ENCODE assay signal across 27 mouse cellular contexts in the genomic region with DNA sequence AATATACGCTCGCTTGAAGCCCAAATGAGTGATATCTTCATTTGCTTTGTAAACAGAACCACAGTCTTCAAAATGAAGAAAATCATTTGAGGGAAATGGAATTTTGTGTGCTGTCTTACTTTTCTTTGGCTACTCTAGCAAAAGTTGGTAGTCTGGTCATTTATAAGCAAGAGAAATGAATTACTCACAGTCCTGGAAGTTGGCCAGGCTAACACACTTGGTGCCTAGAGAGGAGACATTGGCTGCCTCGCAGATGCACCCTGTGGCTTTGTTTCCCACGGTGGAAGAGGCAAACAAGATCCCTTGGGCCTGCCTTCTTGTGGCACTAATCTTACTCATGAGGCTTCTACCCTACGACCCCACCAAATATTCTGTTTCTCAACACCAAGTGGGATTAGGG. TPM values are rescaled to one million over a fixed set of nuclear protein-coding genes. Genes with fewer than 3 reads are reported as not detected.
DNase-seq lines count a peak whose midpoint lies in the region; ATAC-seq and TF ChIP-seq lines count a peak whose summit lies in the region.
"Had no signal": no experiment of that assay in that cellular context is flagged by ENCODE, and none has a peak within 500 bp of the region (broad histone marks: within the 10 kb centered on the region; RNA-seq: fewer than 3 reads in every experiment).

No protein-coding gene starts in this region.

- TF ChIP-seq CTCF in thymus, adult 2 months (IDR thresholded peaks at IDR 0.05; ENCODE audit: borderline replicate concordance, control insufficient read depth, extremely low read depth, insufficient read depth, low read length, poor library complexity): no peak

- no peak overlapping the region for H3K9ac ChIP-seq in midbrain, embryonic 11.5 days (ENCODE audit: low read length)
- H3K9ac ChIP-seq in midbrain, embryonic 13.5 days (replicated peaks): no peak overlapping the region
- H3K9ac ChIP-seq: forebrain, embryonic 13.5 days; heart, embryonic 12.5 days; heart, embryonic 15.5 days; hindbrain, embryonic 13.5 days; intestine, embryonic 15.5 days had no signal

- no peaks in the 10 kb centered on the region for H3K27me3 ChIP-seq in midbrain, embryonic 11.5 days (ENCODE audit: control insufficient read depth, insufficient read depth, low read length)
- no peaks in the 10 kb centered on the region for H3K27me3 ChIP-seq in midbrain, embryonic 13.5 days
- no peaks in the 10 kb centered on the region for H3K27me3 ChIP-seq in myocyte (ENCODE audit: control insufficient read depth, insufficient read depth, insufficient read length)
- H3K27me3 ChIP-seq in thymus, adult 2 months (ENCODE audit: control insufficient read depth, insufficient read depth, low read length): no peaks in the 10 kb centered on the region
- H3K27me3 ChIP-seq: forebrain, embryonic 13.5 days; heart, embryonic 12.5 days; heart, embryonic 15.5 days; hindbrain, embryonic 13.5 days; intestine, embryonic 15.5 days had no signal

- WGBS in midbrain, embryonic 11.5 days: 87% methylated on average over 5 of the region's 5 CpGs
- WGBS in midbrain, embryonic 13.5 days: 83% methylated on average over 5 of the region's 5 CpGs
- WGBS in thymus, adult 2 months: 84% methylated on average over 5 of the region's 5 CpGs

- peak; percentile 12 for DNase-seq in midbrain, embryonic 11.5 days (ENCODE audit: low spot score, missing footprints)
- peak; percentile 59 for DNase-seq in Muller cell, postnatal 12 days (ENCODE audit: inconsistent ontology term)
- no peak for DNase-seq in thymus, adult 2 months
- DNase-seq in lung, adult 18-20 months: no peak
- DNase-seq: cerebellum, adult 18-20 months; cerebellum, adult 9-11 months; cerebellum, postnatal 36 days; gastrocnemius, postnatal 25 days; heart, postnatal 10 days; heart, postnatal 36 days; kidney, adult 11 months had no signal

- TF ChIP-seq POLR2A in myocyte (IDR thresholded peaks at IDR 0.05; ENCODE audit: insufficient read length, low read depth): no peak
- TF ChIP-seq POLR2A in thymus, adult 2 months (IDR thresholded peaks at IDR 0.05; ENCODE audit: control insufficient read depth, extremely low read depth, insufficient read depth, low read length, poor library complexity): no peak

- ATAC-seq in midbrain, embryonic 11.5 days (ENCODE audit: low FRiP score): no peak
- no peak for ATAC-seq in midbrain, embryonic 13.5 days
- ATAC-seq: activated CD4-positive, CD25-positive, alpha-beta regulatory T cell, adult 4 months; forebrain, embryonic 13.5 days; forebrain, embryonic 16.5 days; hindbrain, embryonic 16.5 days; intestine, embryonic 15.5 days had no signal

- H3ac ChIP-seq in myocyte (ENCODE audit: control insufficient read depth, insufficient read length): no peak overlapping the region

- H3K4me1 ChIP-seq in midbrain, embryonic 11.5 days (ENCODE audit: control insufficient read depth, insufficient read depth, low read length): no peaks in the 10 kb centered on the region
- no peaks in the 10 kb centered on the region for H3K4me1 ChIP-seq in midbrain, embryonic 13.5 days (replicated peaks)
- no peaks in the 10 kb centered on the region for H3K4me1 ChIP-seq in thymus, adult 2 months (replicated peaks; ENCODE audit: control insufficient read depth, insufficient read depth, low read length)
- H3K4me1 ChIP-seq: forebrain, embryonic 10.5 days; forebrain, embryonic 13.5 days; heart, embryonic 12.5 days; heart, embryonic 15.5 days; hindbrain, embryonic 10.5 days; hindbrain, embryonic 13.5 days; intestine, embryonic 15.5 days had no signal

- H3K27ac ChIP-seq in midbrain, embryonic 11.5 days (ENCODE audit: low read depth, low read length): no peak overlapping the region
- no peak overlapping the region for H3K27ac ChIP-seq in midbrain, embryonic 13.5 days
- no peak overlapping the region for H3K27ac ChIP-seq in thymus, adult 2 months (ENCODE audit: control insufficient read depth, insufficient read depth, low read length)
- H3K27ac ChIP-seq: forebrain, embryonic 10.5 days; forebrain, embryonic 13.5 days; gastrocnemius, adult 2 months; heart, embryonic 15.5 days; hindbrain, embryonic 10.5 days; hindbrain, embryonic 13.5 days; intestine, embryonic 15.5 days had no signal

- H3K9me3 ChIP-seq in midbrain, embryonic 11.5 days (ENCODE audit: control insufficient read depth, low read length): no peaks in the 10 kb centered on the region
- no peaks in the 10 kb centered on the region for H3K9me3 ChIP-seq in midbrain, embryonic 13.5 days
- H3K9me3 ChIP-seq: forebrain, embryonic 10.5 days; forebrain, embryonic 13.5 days; heart, embryonic 12.5 days; heart, embryonic 15.5 days; hindbrain, embryonic 10.5 days; intestine, embryonic 15.5 days had no signal

- no peaks in the 10 kb centered on the region for H3K79me2 ChIP-seq in myocyte (ENCODE audit: control insufficient read depth, insufficient read depth)

- H3K4me2 ChIP-seq in midbrain, embryonic 11.5 days: no peak overlapping the region
- no peak overlapping the region for H3K4me2 ChIP-seq in midbrain, embryonic 13.5 days (replicated peaks)
- H3K4me2 ChIP-seq in myocyte (ENCODE audit: low read depth): peak overlapping the region; percentile 61
- H3K4me2 ChIP-seq: forebrain, embryonic 13.5 days; heart, embryonic 12.5 days; heart, embryonic 15.5 days; hindbrain, embryonic 13.5 days; intestine, embryonic 15.5 days had no signal

- no peak overlapping the region for H3K4me3 ChIP-seq in midbrain, embryonic 11.5 days (ENCODE audit: low read depth, low read length)
- no peak overlapping the region for H3K4me3 ChIP-seq in midbrain, embryonic 13.5 days (replicated peaks)
- H3K4me3 ChIP-seq in myocyte: no peak overlapping the region
- no peak overlapping the region for H3K4me3 ChIP-seq in thymus, adult 2 months (ENCODE audit: control insufficient read depth, insufficient read depth, low read length)
- H3K4me3 ChIP-seq: forebrain, embryonic 10.5 days; forebrain, embryonic 13.5 days; heart, embryonic 12.5 days; heart, embryonic 15.5 days; hindbrain, embryonic 10.5 days; hindbrain, embryonic 13.5 days; intestine, embryonic 15.5 days had no signal

- no peaks in the 10 kb centered on the region for H3K36me3 ChIP-seq in midbrain, embryonic 11.5 days (ENCODE audit: control insufficient read depth, insufficient read depth, low read length)
- no peaks in the 10 kb centered on the region for H3K36me3 ChIP-seq in midbrain, embryonic 13.5 days
- H3K36me3 ChIP-seq in myocyte (ENCODE audit: control insufficient read depth, insufficient read depth): no peaks in the 10 kb centered on the region
- no peaks in the 10 kb centered on the region for H3K36me3 ChIP-seq in thymus, adult 2 months (ENCODE audit: control insufficient read depth, insufficient read depth, low read length)
- H3K36me3 ChIP-seq: forebrain, embryonic 10.5 days; heart, embryonic 12.5 days; heart, embryonic 15.5 days; hindbrain, embryonic 10.5 days; hindbrain, embryonic 13.5 days; intestine, embryonic 15.5 days had no signal

TF ChIP-seq in myocyte, 11 proteins besides CTCF, POLR2A, EP300 and RAD21:
- TF ChIP-seq REST (IDR thresholded peaks at IDR 0.05; ENCODE audit: insufficient read depth, insufficient read length): no peak
- no peak for TF ChIP-seq E2F4 (IDR thresholded peaks at IDR 0.05; ENCODE audit: insufficient read depth)
- no peak for TF ChIP-seq TCF3 (IDR thresholded peaks at IDR 0.05; ENCODE audit: insufficient read length, low read depth)
- TF ChIP-seq TCF12 (IDR thresholded peaks at IDR 0.05; ENCODE audit: insufficient read depth, poor library complexity, severe bottlenecking): no peak
- TF ChIP-seq MYOD1 (IDR thresholded peaks at IDR 0.05; ENCODE audit: control insufficient read depth in 1 of 3, insufficient read length in 2 of 3, low read depth in 2 of 3): no peak
- TF ChIP-seq CEBPB (IDR thresholded peaks at IDR 0.05; ENCODE audit: insufficient read depth, poor library complexity, severe bottlenecking): no peak
- no peak for TF ChIP-seq MAX (IDR thresholded peaks at IDR 0.05; ENCODE audit: low read depth)
- no peak for TF ChIP-seq USF1 (IDR thresholded peaks at IDR 0.05; ENCODE audit: low read depth)
- TF ChIP-seq SRF (IDR thresholded peaks at IDR 0.05; ENCODE audit: control insufficient read depth, insufficient read length, low read depth): no peak
- no peak for TF ChIP-seq MYOG (IDR thresholded peaks at IDR 0.05; ENCODE audit: control insufficient read depth in 1 of 3, insufficient read depth in 1 of 3, insufficient read length in 2 of 3, low read depth in 2 of 3)
- no peak for TF ChIP-seq POLR2AphosphoS2 (IDR thresholded peaks at IDR 0.05; ENCODE audit: insufficient read length, low read depth)

RNA-seq across cellular contexts. Expression of a gene that starts 8.1 kb away (rescaled TPM):
- polyA plus RNA-seq in midbrain, embryonic 11.5 days (2014; fragmentation: Nextera tagmentation; extraction: Ambion mirVana): not detected in 2 replicates
- 0.05 TPM in 1 of 2 replicates, not detected in the other for polyA plus RNA-seq in midbrain, embryonic 13.5 days (2015; fragmentation: Nextera tagmentation; extraction: Ambion mirVana)
- polyA plus RNA-seq in myocyte (2012; fragmentation: generic; extraction: Trizol): not detected
- not detected in 2 replicates for polyA plus RNA-seq in thymus, adult 2 months (2012; rRNA removed)
- polyA plus RNA-seq: activated CD4-positive, CD25-positive, alpha-beta regulatory T cell, adult 4 months; embryonic facial prominence, embryonic 11.5 days; embryonic facial prominence, embryonic 14.5 days; forebrain, embryonic 10.5 days; forebrain, embryonic 13.5 days; forebrain, embryonic 16.5 days; gonadal fat pad, adult 2 months; heart, embryonic 12.5 days; heart, embryonic 15.5 days; hindbrain, embryonic 10.5 days; hindbrain, embryonic 13.5 days; intestine, embryonic 15.5 days had no signal

Comparison
In these comparisons a context has a peak if more than half of its experiments do, and no peak if none do; other contexts are left out.
1. DNase-seq: peak in midbrain, embryonic 11.5 days (single experiment) and Muller cell, postnatal 12 days (single experiment); none in thymus, adult 2 months (single experiment) and lung, adult 18-20 months (0 of 2).